Mouse (Mus musculus): ENCODE measurements around the gene Inmt.
"Not testable (repeated sequence)": the region's sequence is repeated elsewhere in the genome, so short reads cannot be mapped to it uniquely, and the experiment has no call there.

Inmt gene

GRCm38 (mm10) chr6:55174741-55175181 is at the start of gene Inmt:
Gene Inmt (minus strand): TSS chr6:55175043.
- no peak for DNase-seq (ENCODE audit: low spot score in 2 of 2)

GRCm38 (mm10) chr6:55223986-55224385 is 49.1 kb upstream of the Inmt start:
- no peak for DNase-seq (ENCODE audit: low spot score in 2 of 2)

GRCm38 (mm10) chr6:55218232-55218631 is 43.4 kb upstream of the Inmt start:
- DNase-seq (ENCODE audit: low spot score in 2 of 2): no peak

- DNase-seq (ENCODE audit: low spot score in 2 of 2): no peak
These were observed 39.7 kb upstream of the Inmt start for GRCm38 (mm10) chr6:55214541-55214940.

GRCm38 (mm10) chr6:55210423-55211365 is 35.9 kb upstream of the Inmt start:
- DNase-seq (ENCODE audit: low spot score in 2 of 2): no peak

- no peak for DNase-seq (ENCODE audit: low spot score in 2 of 2)
These were observed 32.9 kb upstream of the Inmt start for GRCm38 (mm10) chr6:55207786-55208185.

- no peak for DNase-seq (ENCODE audit: low spot score in 2 of 2)
These were observed 29.1 kb upstream of the Inmt start for GRCm38 (mm10) chr6:55203931-55204330.

GRCm38 (mm10) chr6:55202913-55203910 is 28.4 kb upstream of the Inmt start, which contains the start of gene Mindy4:
Gene Mindy4 (plus strand): TSS chr6:55203383.
- peak; percentile 95 for DNase-seq (ENCODE audit: low spot score in 2 of 2)

GRCm38 (mm10) chr6:55199047-55199446 is 24.2 kb upstream of the Inmt start:
- DNase-seq (ENCODE audit: low spot score in 2 of 2): no peak

- DNase-seq (ENCODE audit: low spot score in 2 of 2): no peak
These were observed 18.3 kb upstream of the Inmt start for GRCm38 (mm10) chr6:55193171-55193570.

GRCm38 (mm10) chr6:55191537-55191936 is 16.7 kb upstream of the Inmt start:
- no peak for DNase-seq (ENCODE audit: low spot score in 2 of 2)

GRCm38 (mm10) chr6:55189406-55189805 is 14.6 kb upstream of the Inmt start:
- no peak for DNase-seq (ENCODE audit: low spot score in 2 of 2)

GRCm38 (mm10) chr6:55187827-55188226 is 13.0 kb upstream of the Inmt start:
- not testable (repeated sequence) for DNase-seq (ENCODE audit: low spot score in 2 of 2)

- DNase-seq (ENCODE audit: low spot score in 2 of 2): no peak
These were observed 8.0 kb upstream of the Inmt start for GRCm38 (mm10) chr6:55182655-55183430.

GRCm38 (mm10) chr6:55179560-55179959 is 4.7 kb upstream of the Inmt start:
- no peak for DNase-seq (ENCODE audit: low spot score in 2 of 2)

GRCm38 (mm10) chr6:55177060-55177732 is 2.4 kb upstream of the Inmt start:
- peak in 1 of 2 experiments; percentile 45 for DNase-seq (ENCODE audit: low spot score in 2 of 2)

GRCm38 (mm10) chr6:55175892-55176291 is 1.0 kb upstream of the Inmt start:
- DNase-seq (ENCODE audit: low spot score in 2 of 2): no peak

- DNase-seq (ENCODE audit: low spot score in 2 of 2): no peak
These were observed 613 bp upstream of the Inmt start for GRCm38 (mm10) chr6:55175456-55175855.

- DNase-seq (ENCODE audit: low spot score in 2 of 2): no peak
These were observed 898 bp downstream of the Inmt start for GRCm38 (mm10) chr6:55173941-55174349.

- no peak for DNase-seq (ENCODE audit: low spot score in 2 of 2)
These were observed 1.7 kb downstream of the Inmt start for GRCm38 (mm10) chr6:55173171-55173570.

- peak; percentile 52 for DNase-seq (ENCODE audit: low spot score in 2 of 2)
These were observed 3.2 kb downstream of the Inmt start for GRCm38 (mm10) chr6:55171638-55172037.
